Mouse (Mus musculus): ENCODE measurements around the gene Eri2.

DNA sequence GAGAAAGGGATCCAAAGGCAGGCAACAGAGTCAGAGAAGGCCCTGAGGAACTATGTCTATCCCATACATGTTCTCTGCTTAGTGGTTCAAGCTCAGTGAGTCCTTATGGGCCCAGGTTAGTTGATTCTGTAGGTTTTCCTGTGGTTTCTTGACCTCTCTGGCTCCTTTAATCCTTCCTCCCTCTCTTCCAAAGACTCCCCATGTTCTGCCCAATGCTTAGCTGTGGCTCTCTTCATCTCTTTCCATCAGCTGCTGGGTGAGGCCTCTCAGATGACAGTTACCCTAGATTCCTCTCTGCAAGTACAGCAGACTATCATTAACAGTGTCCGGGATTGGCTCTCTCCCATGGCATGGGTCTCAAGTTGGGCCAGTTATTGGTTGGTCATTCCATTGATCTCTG lies 41.5 kb upstream of the Eri2 start:
- TF ChIP-seq EP300 (IDR thresholded peaks at IDR 0.05; ENCODE audit: low read depth) (no peak), CTCF (IDR thresholded peaks at IDR 0.05; ENCODE audit: low read depth) (no peak)
